In genomic region chr13:41325346-41325745, GRCm38 (mm10) we compare ENCODE assay signal across 51 mouse cellular contexts. TPM values are rescaled to one million over a fixed set of nuclear protein-coding genes. Genes with fewer than 3 reads are reported as not detected.
"Had no signal": no experiment of that assay in that cellular context is flagged by ENCODE, and none has a peak within 500 bp of the region (broad histone marks: within the 10 kb centered on the region; RNA-seq: fewer than 3 reads in every experiment).

No protein-coding gene starts in this region.

- DNase-seq: heart, postnatal 10 days; heart, postnatal 14 days; heart, postnatal 36 days; heart, postnatal 4 days; kidney, adult 11 months; kidney, adult 18-20 months; kidney, adult 2 months; kidney, adult 8-10 months; kidney, adult 9 months; kidney, postnatal 10 days; kidney, postnatal 14 days; kidney, postnatal 25 days; kidney, postnatal 36 days; kidney, postnatal 4 days; layer of hippocampus, adult 9-11 months; layer of hippocampus, postnatal 36 days had no signal

- ATAC-seq: hindbrain, embryonic 16.5 days; hindbrain, postnatal 0 days; inflammation-experienced regulatory T-cells, adult 6 months; intestine, embryonic 15.5 days; intestine, embryonic 16.5 days; intestine, postnatal 0 days had no signal

- H3K27me3 ChIP-seq: heart, embryonic 13.5 days; heart, embryonic 15.5 days; hindbrain, embryonic 12.5 days; hindbrain, embryonic 13.5 days; hindbrain, embryonic 15.5 days; intestine, embryonic 15.5 days; kidney, embryonic 15.5 days had no signal

- H3K4me3 ChIP-seq: heart, embryonic 10.5 days; heart, embryonic 13.5 days; heart, embryonic 15.5 days; hindbrain, embryonic 10.5 days; hindbrain, embryonic 12.5 days; hindbrain, embryonic 13.5 days; hindbrain, embryonic 15.5 days; intestine, embryonic 15.5 days; kidney, embryonic 15.5 days; layer of hippocampus, adult 2 months; left cerebral cortex, adult 2 months had no signal

- H3K4me1 ChIP-seq: intestine, embryonic 15.5 days had no signal

- H3K9ac ChIP-seq: heart, embryonic 13.5 days; heart, embryonic 15.5 days; hindbrain, embryonic 12.5 days; hindbrain, embryonic 13.5 days; hindbrain, embryonic 14.5 days; hindbrain, embryonic 15.5 days; intestine, embryonic 15.5 days; kidney, embryonic 15.5 days had no signal

- H3K4me2 ChIP-seq: heart, embryonic 11.5 days; heart, embryonic 13.5 days; heart, embryonic 15.5 days; hindbrain, embryonic 12.5 days; hindbrain, embryonic 13.5 days; hindbrain, embryonic 14.5 days; hindbrain, embryonic 15.5 days; intestine, embryonic 15.5 days; kidney, embryonic 15.5 days had no signal

- H3K36me3 ChIP-seq: hindbrain, embryonic 12.5 days; hindbrain, embryonic 13.5 days; hindbrain, embryonic 15.5 days; intestine, embryonic 15.5 days; kidney, embryonic 15.5 days had no signal

- H3K27ac ChIP-seq: heart, embryonic 10.5 days; heart, embryonic 13.5 days; heart, embryonic 15.5 days; hindbrain, embryonic 10.5 days; hindbrain, embryonic 12.5 days; hindbrain, embryonic 13.5 days; hindbrain, embryonic 14.5 days; hindbrain, embryonic 15.5 days; hindbrain, postnatal 0 days; intestine, embryonic 15.5 days; kidney, embryonic 15.5 days; kidney, postnatal 0 days; layer of hippocampus, adult 2 months; left cerebral cortex, adult 2 months had no signal

- H3K9me3 ChIP-seq: heart, embryonic 10.5 days; heart, embryonic 13.5 days; heart, embryonic 15.5 days; hindbrain, embryonic 10.5 days; hindbrain, embryonic 12.5 days; hindbrain, embryonic 13.5 days; hindbrain, embryonic 15.5 days; intestine, embryonic 15.5 days; kidney, embryonic 15.5 days had no signal

RNA-seq across cellular contexts. Expression of gene Gm17364, which starts 51.6 kb away (rescaled TPM):
- total RNA-seq: heart, postnatal 10 days; heart, postnatal 14 days; heart, postnatal 25 days; heart, postnatal 36 days; heart, postnatal 4 days; hematopoietic stem cell, adult 5-6 weeks; hindbrain, postnatal 0 days; layer of hippocampus, adult 18-20 months; layer of hippocampus, adult 2 months; layer of hippocampus, adult 8-10 months; layer of hippocampus, postnatal 10 days; layer of hippocampus, postnatal 14 days; layer of hippocampus, postnatal 25 days; layer of hippocampus, postnatal 36 days; left cerebral cortex, adult 18-20 months; left cerebral cortex, adult 2 months had no signal
- polyA plus RNA-seq: heart, embryonic 10.5 days; heart, embryonic 11.5 days; heart, embryonic 13.5 days; heart, embryonic 14.5 days; heart, embryonic 15.5 days; heart, embryonic 16.5 days; heart, postnatal 0 days; hindbrain, embryonic 10.5 days; hindbrain, embryonic 11.5 days; hindbrain, embryonic 12.5 days; hindbrain, embryonic 13.5 days; hindbrain, embryonic 14.5 days; hindbrain, embryonic 15.5 days; hindbrain, embryonic 16.5 days; hindbrain, postnatal 0 days; inflammation-experienced regulatory T-cells, adult 6 months; intestine, embryonic 14.5 days; intestine, embryonic 15.5 days; intestine, embryonic 16.5 days; intestine, postnatal 0 days; kidney, adult 2 months; kidney, embryonic 14.5 days; kidney, embryonic 15.5 days; kidney, embryonic 16.5 days; kidney, postnatal 0 days; large intestine, adult 2 months had no signal
